Mouse (Mus musculus) CH12.LX (cell line): ENCODE results near the gene Rplp0. TPM values are rescaled to one million over a fixed set of nuclear protein-coding genes. Genes with fewer than 3 reads are reported as not detected.
A peak's percentile ranks its signal among the peaks of the same experiment; 100 is the strongest.

Source experiments
- DNase-seq: peaks from one replicate; pipeline ENCODE4 v3.0.0-alpha.2; 2013; ENCODE audit errors: extremely low read depth
- H3K27ac ChIP-seq: 2 replicates; pipeline ENCODE4 v1.5.1; 2012; ENCODE audit warnings: low read depth, mild to moderate bottlenecking, control low read depth, moderate library complexity; ENCODE audit not compliant: insufficient read depth
- H3K27me3 ChIP-seq: replicated peaks from 2 replicates; pipeline ENCODE3; 2012; ENCODE audit warnings: inconsistent platforms
- H3K36me3 ChIP-seq, 2 experiments: replicated peaks in 1 of 2; 2 replicates each; pipeline versions ENCODE3 to v1.6.1; 2012; ENCODE audit warnings: inconsistent platforms in 1 of 2, low read length in 1 of 2, mild to moderate bottlenecking in 1 of 2, mixed read lengths in 1 of 2, moderate library complexity in 1 of 2; ENCODE audit not compliant: control insufficient read depth in 1 of 2, insufficient read depth in 1 of 2
- H3K4me1 ChIP-seq, 2 experiments: 2 replicates each; pipeline ENCODE4 v1.6.1; 2012; ENCODE audit warnings: inconsistent platforms in 1 of 2, moderate library complexity in 1 of 2; ENCODE audit not compliant: insufficient read depth in 2 of 2, control insufficient read depth in 1 of 2
- H3K4me2 ChIP-seq: 2 replicates; pipeline ENCODE4 v1.6.1; 2012; ENCODE audit warnings: low read depth, mild to moderate bottlenecking, control low read depth; ENCODE audit not compliant: poor library complexity, insufficient read depth, severe bottlenecking
- H3K4me3 ChIP-seq, 3 experiments: fragments of 150-350 bp in 1 of 3; sonication (generic) in 1 of 3; replicated peaks in 1 of 3; 2 replicates each; pipeline versions ENCODE3 to v1.5.1; 2011 to 2012; ENCODE audit warnings: low read depth in 2 of 3, low read length in 2 of 3, mild to moderate bottlenecking in 2 of 3, moderate library complexity in 2 of 3, control low read depth in 1 of 3, improper control_type of control experiment in 1 of 3, inconsistent platforms in 1 of 3, mixed read lengths in 1 of 3; ENCODE audit not compliant: poor library complexity in 1 of 3
- H3K79me2 ChIP-seq: replicated peaks from 2 replicates; pipeline ENCODE4 v1.6.1; 2012; ENCODE audit warnings: mild to moderate bottlenecking, moderate library complexity; ENCODE audit not compliant: control insufficient read depth, poor library complexity, insufficient read depth, severe bottlenecking; ENCODE audit errors: extremely low read depth
- H3K9ac ChIP-seq: 2 replicates; pipeline ENCODE4 v1.6.1; 2012; ENCODE audit warnings: low read depth, mild to moderate bottlenecking, control low read depth, moderate library complexity; ENCODE audit not compliant: insufficient read depth
- H3K9me3 ChIP-seq: replicated peaks from 2 replicates; pipeline ENCODE3; 2012; ENCODE audit warnings: low read length, inconsistent platforms, mixed read lengths
- BHLHE40 ChIP-seq: IDR thresholded peaks from 2 replicates; pipeline ENCODE4 v1.6.1; 2011; ENCODE audit warnings: mild to moderate bottlenecking, low read depth, low read length, improper control_type of control experiment
- CHD1 ChIP-seq: IDR thresholded peaks from 2 replicates; pipeline ENCODE4 v1.6.1; 2012; ENCODE audit warnings: low read depth, low read length, improper control_type of control experiment, inconsistent platforms
- CHD2 ChIP-seq: IDR thresholded peaks from 2 replicates; pipeline ENCODE4 v1.6.1; 2011; ENCODE audit warnings: low read length, improper control_type of control experiment
- CTCF ChIP-seq, 2 experiments: IDR thresholded peaks in 1 of 2; conservative IDR thresholded peaks in 1 of 2; 2 replicates each; pipeline ENCODE4 v1.5.1; 2011 to 2012; ENCODE audit warnings: low read depth in 2 of 2, low read length in 2 of 2, improper control_type of control experiment in 1 of 2, inconsistent platforms in 1 of 2, mild to moderate bottlenecking in 1 of 2, moderate library complexity in 1 of 2
- E2F4 ChIP-seq: IDR thresholded peaks from 2 replicates; pipeline ENCODE4 v1.6.1; 2011; ENCODE audit warnings: low read depth, low read length, improper control_type of control experiment; ENCODE audit not compliant: insufficient replicate concordance
- ELF1 ChIP-seq: IDR thresholded peaks from 2 replicates; pipeline ENCODE4 v1.6.1; 2014; ENCODE audit warnings: low read depth, mild to moderate bottlenecking, inconsistent platforms, low read length, improper control_type of control experiment
- EP300 ChIP-seq: IDR thresholded peaks from 2 replicates; pipeline ENCODE4 v1.6.1; 2011; ENCODE audit warnings: low read length, improper control_type of control experiment
- JUND ChIP-seq: conservative IDR thresholded peaks from 2 replicates; pipeline ENCODE4 v1.6.1; 2011; ENCODE audit warnings: low read depth, low read length, improper control_type of control experiment
- MAFK ChIP-seq: IDR thresholded peaks from 2 replicates; pipeline ENCODE4 v1.6.1; 2011; ENCODE audit warnings: low read length, improper control_type of control experiment; ENCODE audit not compliant: insufficient replicate concordance
- MAZ ChIP-seq: IDR thresholded peaks from 2 replicates; pipeline ENCODE4 v1.6.1; 2012; ENCODE audit warnings: low read depth, mild to moderate bottlenecking, inconsistent platforms, low read length, improper control_type of control experiment, moderate library complexity
- MEF2A ChIP-seq: IDR thresholded peaks from 2 replicates; pipeline ENCODE4 v1.6.1; 2014; ENCODE audit warnings: low read depth, mild to moderate bottlenecking, inconsistent platforms, low read length, improper control_type of control experiment, borderline replicate concordance
- MXI1 ChIP-seq: IDR thresholded peaks from 2 replicates; pipeline ENCODE4 v1.6.1; 2011; ENCODE audit warnings: mild to moderate bottlenecking, low read depth, low read length, improper control_type of control experiment
- MYC ChIP-seq: IDR thresholded peaks from 2 replicates; pipeline ENCODE4 v1.6.1; 2011; ENCODE audit warnings: low read depth, mild to moderate bottlenecking, improper control_type of control experiment, low read length
- PAX5 ChIP-seq: IDR thresholded peaks from 2 replicates; pipeline ENCODE4 v1.6.1; 2012; ENCODE audit warnings: low read length, inconsistent platforms, mixed read lengths
- POLR2AphosphoS2 ChIP-seq: IDR thresholded peaks from 2 replicates; pipeline ENCODE4 v1.6.1; 2011; ENCODE audit warnings: low read depth, low read length, improper control_type of control experiment
- RAD21 ChIP-seq: IDR thresholded peaks from 2 replicates; pipeline ENCODE4 v1.6.1; 2011; ENCODE audit warnings: low read depth, mild to moderate bottlenecking, low read length, improper control_type of control experiment, moderate library complexity
- TBP ChIP-seq: conservative IDR thresholded peaks from 2 replicates; pipeline ENCODE4 v1.6.1; 2011; ENCODE audit warnings: low read depth, low read length, improper control_type of control experiment
- TCF12 ChIP-seq: IDR thresholded peaks from 2 replicates; pipeline ENCODE4 v1.6.1; 2014; ENCODE audit warnings: low read depth, mild to moderate bottlenecking, inconsistent platforms, low read length, improper control_type of control experiment
- UBTF ChIP-seq: IDR thresholded peaks from 2 replicates; pipeline ENCODE4 v1.6.1; 2012; ENCODE audit warnings: low read depth, mild to moderate bottlenecking, inconsistent platforms, low read length, improper control_type of control experiment, moderate library complexity
- USF1 ChIP-seq: IDR thresholded peaks from 2 replicates; pipeline ENCODE4 v1.6.1; 2014; ENCODE audit warnings: low read depth, mild to moderate bottlenecking, inconsistent platforms, low read length, improper control_type of control experiment
- USF2 ChIP-seq: conservative IDR thresholded peaks from 2 replicates; pipeline ENCODE4 v1.6.1; 2011; ENCODE audit warnings: low read depth, low read length, improper control_type of control experiment
- ZKSCAN1 ChIP-seq: IDR thresholded peaks from 2 replicates; pipeline ENCODE4 v1.6.1; 2012; ENCODE audit warnings: low read depth, inconsistent platforms, low read length, improper control_type of control experiment, borderline replicate concordance
- ZMIZ1 ChIP-seq: IDR thresholded peaks from 2 replicates; pipeline ENCODE4 v1.6.1; 2012; ENCODE audit warnings: low read depth, mild to moderate bottlenecking, inconsistent platforms, low read length, improper control_type of control experiment
- ZNF384 ChIP-seq: IDR thresholded peaks from 2 replicates; pipeline ENCODE4 v1.6.1; 2012; ENCODE audit warnings: low read depth, low read length, improper control_type of control experiment, inconsistent platforms
- dilution Hi-C: fragments of 300-500 bp; cut with MboI; formaldehyde crosslinking; loops from 2 replicates; pipeline ENCODE4 v1.14.3; 2020; ENCODE audit warnings: low sequenced_read_pairs; ENCODE audit not compliant: extremely low pct_unique_long_range_greater_than_20kb, extremely low pct_ligation_motif_present
- in situ Hi-C: fragments of 300-500 bp; cut with MboI; formaldehyde crosslinking; loops from 3 replicates; pipeline ENCODE4 v1.14.3; 2019; ENCODE audit warnings: low sequenced_read_pairs, low pct_ligation_motif_present, low pct_unique_long_range_greater_than_20kb, mixed read lengths
- polyA plus RNA-seq: library from polyadenylated mRNA; unstranded; fragments of >175 nt; gene quantifications from 2 replicates; pipeline ENCODE4 v1.2.1, GENCODE M21; 2012; ENCODE audit warnings: low read depth; ENCODE audit not compliant: insufficient read length
- total RNA-seq, 2 experiments: library from RNA; depleted of rRNA; stranded (reverse); fragments of 300-350 nt in 1 of 2; fragments of >200 nt in 1 of 2; gene quantifications; 2 replicates each; pipeline ENCODE4 v1.2.3; 2012 to 2014

Rplp0 gene
- total and polyA plus RNA-seq, 3 experiments: 4,800 to 6,606 (median 5,581) TPM

DNA sequence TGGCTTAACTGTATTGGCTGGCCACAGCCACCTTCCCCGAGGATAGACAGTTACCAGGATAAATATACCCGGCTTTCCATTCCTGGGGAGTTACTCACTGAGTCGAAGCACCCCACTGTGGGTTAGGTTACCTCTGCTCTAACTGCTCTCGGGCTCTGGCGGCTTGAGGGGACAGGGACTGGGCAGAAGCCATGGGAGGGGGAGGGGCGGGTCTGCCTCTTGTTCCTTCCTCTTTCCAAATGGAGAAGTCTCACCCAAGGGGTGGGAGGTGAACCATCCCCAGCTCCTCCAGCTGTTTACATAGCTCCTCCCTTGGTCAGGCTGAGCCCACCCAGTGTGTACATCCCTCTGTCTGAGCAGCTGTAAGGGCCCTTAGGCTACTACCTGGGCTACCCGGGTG, 23.6 kb upstream of the Rplp0 start:
- dilution Hi-C loops (no loop called here), in situ Hi-C loops (loop anchor here (5.0 kb wide), 1 partner anchor 33 kb away; no protein-coding TSS in a partner anchor)
- DNase-seq: no peak
- Histone ChIP-seq H3K4me3 (no peak overlapping the region), H3K4me2 (no peak overlapping the region), H3K4me1 (peaks cover 37 to 84% of the 10 kb centered on the region in 2 experiments), H3K9me3 (no peaks in the 10 kb centered on the region), H3K9ac (no peak overlapping the region), H3K36me3 (peaks cover 0 to 18% of the 10 kb centered on the region in 2 experiments), H3K27ac (no peak overlapping the region), H3K27me3 (no peaks in the 10 kb centered on the region), H3K79me2 (no peaks in the 10 kb centered on the region)
- TF ChIP-seq CTCF (conservative IDR thresholded peaks at IDR 0.05 in 1 of 2, IDR thresholded peaks at IDR 0.05 in 1 of 2; ENCODE audit: low read depth in 2 of 2, low read length in 2 of 2) (no peak), MXI1 (no peak), E2F4 (no peak), USF2 (no peak), ELF1 (no peak), EP300 (no peak), MAFK (no peak), UBTF (no peak), MYC (no peak), BHLHE40 (no peak), JUND (no peak)

DNA sequence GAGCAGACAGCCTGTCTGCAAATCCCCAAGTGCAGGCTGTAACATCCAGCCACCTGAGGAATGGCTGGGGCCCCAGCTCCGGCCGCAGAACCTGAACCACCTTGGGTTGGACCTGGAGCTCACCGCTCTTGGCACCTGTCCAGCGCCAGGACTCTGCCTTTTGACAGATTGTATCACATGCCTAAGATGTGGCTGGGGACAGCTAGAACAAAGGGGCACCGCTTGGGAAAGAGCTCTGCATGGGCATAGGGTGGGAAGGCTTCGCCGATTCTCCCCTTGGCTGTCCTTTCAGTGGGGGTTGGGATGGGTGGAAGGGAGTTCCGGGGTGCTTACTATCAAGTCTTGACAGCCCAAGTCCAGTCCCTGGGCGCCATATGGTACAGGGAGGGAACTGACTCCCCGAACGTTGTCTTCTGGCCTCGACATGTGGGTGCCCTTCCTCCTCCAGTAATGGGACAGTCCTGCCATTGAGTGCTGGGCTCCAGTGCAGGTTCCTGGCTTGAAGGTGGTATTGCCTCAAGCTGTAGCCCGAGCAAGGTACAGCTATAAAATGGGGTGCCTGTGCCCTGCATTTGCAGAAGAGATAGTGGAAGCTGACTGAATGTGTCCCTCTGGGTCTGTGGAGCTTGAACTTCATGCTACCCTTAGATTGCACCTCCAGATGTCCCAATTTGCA, 21.1 kb upstream of the Rplp0 start:
- Histone ChIP-seq H3K27ac (no peak overlapping the region), H3K4me1 (peaks cover 34 to 71% of the 10 kb centered on the region in 2 experiments), H3K9me3 (no peaks in the 10 kb centered on the region), H3K9ac (no peak overlapping the region), H3K36me3 (peaks cover 0 to 13% of the 10 kb centered on the region in 2 experiments), H3K4me2 (peak overlapping the region; percentile 54), H3K27me3 (no peaks in the 10 kb centered on the region), H3K4me3 (no peak overlapping the region), H3K79me2 (no peaks in the 10 kb centered on the region)
- DNase-seq: no peak
- in situ Hi-C loops: loop anchor here (5.0 kb wide), 1 partner anchor 36 kb away; no protein-coding TSS in a partner anchor
- TF ChIP-seq PAX5 (no peak), MXI1 (no peak), USF1 (no peak), TBP (no peak), BHLHE40 (no peak), MAZ (no peak), ZKSCAN1 (no peak), MAFK (no peak), CTCF (conservative IDR thresholded peaks at IDR 0.05 in 1 of 2, IDR thresholded peaks at IDR 0.05 in 1 of 2; ENCODE audit: low read depth in 2 of 2, low read length in 2 of 2) (no peak), TCF12 (no peak), RAD21 (no peak), CHD2 (no peak), MYC (no peak), UBTF (no peak), ZMIZ1 (no peak), MEF2A (no peak), POLR2AphosphoS2 (no peak), CHD1 (no peak), ZNF384 (no peak)
- dilution Hi-C loops: no loop called here
